In genomic region chr5:20140662-20141444, GRCm38 (mm10) we compare ENCODE assay signal across 11 mouse cellular contexts.
DNase-seq lines count a peak whose midpoint lies in the region; ATAC-seq and TF ChIP-seq lines count a peak whose summit lies in the region.
"Had no signal": no experiment of that assay in that cellular context is flagged by ENCODE, and none has a peak within 500 bp of the region (broad histone marks: within the 10 kb centered on the region; RNA-seq: fewer than 3 reads in every experiment).

No protein-coding gene starts in this region.

- peak; percentile 38 for ATAC-seq in hindbrain, embryonic 13.5 days (ENCODE audit: low FRiP score)
- peak; percentile 84 for ATAC-seq in midbrain, embryonic 13.5 days

- no peak overlapping the region for H3K9ac ChIP-seq in hindbrain, embryonic 13.5 days
- H3K9ac ChIP-seq in midbrain, embryonic 13.5 days (replicated peaks) = no peak overlapping the region
- H3K9ac ChIP-seq: heart, embryonic 15.5 days; liver, embryonic 15.5 days had no signal

- no peak for TF ChIP-seq CTCF in kidney, adult 2 months (conservative IDR thresholded peaks at IDR 0.05; ENCODE audit: insufficient read depth, insufficient read length, low read depth, low read length)

- no peaks in the 10 kb centered on the region for H3K27me3 ChIP-seq in embryonic facial prominence, embryonic 10.5 days (replicated peaks; ENCODE audit: low read depth, poor library complexity, severe bottlenecking)
- H3K27me3 ChIP-seq in hindbrain, embryonic 13.5 days = no peaks in the 10 kb centered on the region
- no peaks in the 10 kb centered on the region for H3K27me3 ChIP-seq in midbrain, embryonic 13.5 days
- no peaks in the 10 kb centered on the region for H3K27me3 ChIP-seq in kidney, adult 2 months (replicated peaks; ENCODE audit: control insufficient read depth, insufficient read depth, low read length)
- H3K27me3 ChIP-seq: heart, embryonic 15.5 days; liver, embryonic 15.5 days had no signal

- no peaks in the 10 kb centered on the region for H3K9me3 ChIP-seq in embryonic facial prominence, embryonic 10.5 days
- H3K9me3 ChIP-seq in hindbrain, embryonic 13.5 days = no peaks in the 10 kb centered on the region
- no peaks in the 10 kb centered on the region for H3K9me3 ChIP-seq in midbrain, embryonic 13.5 days
- H3K9me3 ChIP-seq: heart, embryonic 15.5 days; liver, embryonic 15.5 days had no signal

- H3K4me2 ChIP-seq in hindbrain, embryonic 13.5 days = peak overlapping the region; percentile 6; the same call in 1 of the 2 replicates
- H3K4me2 ChIP-seq in midbrain, embryonic 13.5 days (replicated peaks) = no peak overlapping the region
- H3K4me2 ChIP-seq: heart, embryonic 15.5 days; liver, embryonic 15.5 days had no signal

- peaks cover 13% of the 10 kb centered on the region for H3K4me1 ChIP-seq in embryonic facial prominence, embryonic 10.5 days
- H3K4me1 ChIP-seq in hindbrain, embryonic 13.5 days (replicated peaks) = peaks cover 26% of the 10 kb centered on the region
- peaks cover 25% of the 10 kb centered on the region for H3K4me1 ChIP-seq in midbrain, embryonic 13.5 days (replicated peaks)
- H3K4me1 ChIP-seq in kidney, adult 2 months (ENCODE audit: control insufficient read depth, insufficient read depth, low read length) = no peaks in the 10 kb centered on the region
- H3K4me1 ChIP-seq: heart, embryonic 15.5 days; liver, embryonic 15.5 days had no signal

- no peaks in the 10 kb centered on the region for H3K36me3 ChIP-seq in embryonic facial prominence, embryonic 10.5 days (replicated peaks)
- H3K36me3 ChIP-seq in hindbrain, embryonic 13.5 days = no peaks in the 10 kb centered on the region
- H3K36me3 ChIP-seq in midbrain, embryonic 13.5 days = no peaks in the 10 kb centered on the region
- no peaks in the 10 kb centered on the region for H3K36me3 ChIP-seq in kidney, adult 2 months (ENCODE audit: control insufficient read depth, insufficient read depth, low read length)
- H3K36me3 ChIP-seq: heart, embryonic 15.5 days; liver, embryonic 15.5 days had no signal

- no peak overlapping the region for H3K4me3 ChIP-seq in embryonic facial prominence, embryonic 10.5 days
- H3K4me3 ChIP-seq in hindbrain, embryonic 13.5 days = no peak overlapping the region
- H3K4me3 ChIP-seq in midbrain, embryonic 13.5 days (replicated peaks) = no peak overlapping the region
- H3K4me3 ChIP-seq in kidney, adult 2 months (ENCODE audit: insufficient read depth, low read depth, low read length) = no peak overlapping the region
- H3K4me3 ChIP-seq: heart, embryonic 15.5 days; liver, embryonic 15.5 days had no signal

- TF ChIP-seq POLR2A in kidney, adult 2 months (IDR thresholded peaks at IDR 0.05; ENCODE audit: low read depth, low read length) = no peak

- DNase-seq in embryo, embryonic 10 days (ENCODE audit: low spot score) = peak; percentile 11
- DNase-seq in embryo, embryonic 9.5 days (ENCODE audit: extremely low spot score) = no peak
- DNase-seq in embryonic facial prominence, embryonic 10.5 days (ENCODE audit: low spot score) = peak; percentile 47
- no peak for DNase-seq in T-cell, adult 2 months (ENCODE audit: low spot score)
- no peak for DNase-seq in kidney, adult 2 months
- no peak for DNase-seq in ovary, adult 18-20 months (ENCODE audit: low spot score)
- DNase-seq: kidney, postnatal 14 days had no signal

- 52% methylated on average over 10 of the region's 10 CpGs for WGBS in embryonic facial prominence, embryonic 10.5 days
- WGBS in hindbrain, embryonic 13.5 days = 35% methylated on average over 10 of the region's 10 CpGs
- 23% methylated on average over 10 of the region's 10 CpGs for WGBS in midbrain, embryonic 13.5 days
- 68% methylated on average over 10 of the region's 10 CpGs for WGBS in kidney, adult 2 months

- 0 out of 2 replicates have a peak overlapping the region, but pooled peaks have one; percentile 35 for H3K27ac ChIP-seq in embryonic facial prominence, embryonic 10.5 days (replicated peaks)
- 0 out of 2 replicates have a peak overlapping the region, but pooled peaks have one; percentile 37 for H3K27ac ChIP-seq in hindbrain, embryonic 13.5 days
- peak overlapping the region; percentile 41; the same call in 1 of the 2 replicates for H3K27ac ChIP-seq in midbrain, embryonic 13.5 days
- H3K27ac ChIP-seq in kidney, adult 2 months (ENCODE audit: insufficient read depth, low read depth, low read length) = no peak overlapping the region
- H3K27ac ChIP-seq: heart, embryonic 15.5 days; liver, embryonic 15.5 days had no signal

Comparison
In these comparisons a context has a peak if more than half of its experiments do, and no peak if none do; other contexts are left out.
1. DNase-seq: peak in embryo, embryonic 10 days (single experiment) and embryonic facial prominence, embryonic 10.5 days (single experiment); none in embryo, embryonic 9.5 days (single experiment), T-cell, adult 2 months (single experiment), kidney, adult 2 months (single experiment) and ovary, adult 18-20 months (single experiment).